Mouse (Mus musculus) cerebellum, adult 18-20 months (tissue): ENCODE results near the gene Gprc5d.
A peak's percentile ranks its signal among the peaks of the same experiment; 100 is the strongest.

Experiments
- DNase-seq, 2 experiments: peaks; one replicate each; pipeline ENCODE4 v3.0.0; 2021

Gprc5d gene

DNA sequence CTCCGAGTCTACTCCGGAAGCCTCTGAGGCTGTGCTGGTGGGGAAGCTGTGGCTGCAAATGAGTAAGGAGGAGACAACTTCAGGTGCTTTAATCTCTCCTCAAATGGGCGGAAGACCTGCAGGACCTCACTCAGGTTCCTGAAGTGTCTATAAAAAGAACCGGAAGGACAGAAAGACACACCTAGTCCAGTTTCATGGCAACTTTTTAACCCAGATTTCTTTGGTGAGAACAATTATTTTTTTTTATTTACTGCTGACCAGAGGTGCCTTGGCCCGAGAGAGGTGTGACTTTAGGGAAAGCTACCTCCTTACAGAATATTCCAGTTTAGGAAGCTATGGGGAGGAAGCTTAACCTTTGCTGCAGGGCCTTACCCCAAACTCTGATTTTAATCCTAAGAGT is at the start of gene Gprc5d:
Gene Gprc5d, minus strand, starts transcription at position 101 of the 400 bp plus-strand sequence.
- no peak for DNase-seq

DNA sequence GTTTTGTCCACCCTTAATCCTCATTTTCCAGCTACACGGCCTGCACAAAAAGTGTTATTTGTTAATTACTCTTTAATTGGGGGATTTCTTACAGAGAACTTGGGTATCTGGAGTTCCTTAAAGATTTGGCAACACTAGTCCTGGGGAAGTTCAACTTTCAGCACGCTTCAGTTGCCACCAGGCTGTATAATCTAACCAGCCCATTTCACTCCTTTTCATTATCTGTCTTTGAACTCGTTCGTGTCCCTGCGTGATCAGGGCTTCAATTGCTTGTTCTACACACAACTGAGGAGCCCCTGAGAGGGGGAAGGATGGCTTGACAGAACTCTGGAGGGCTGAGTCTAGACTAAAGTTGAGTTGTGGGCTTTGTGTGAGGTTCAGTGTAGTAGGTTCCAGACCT is 48.6 kb upstream of the Gprc5d start:
- no peak for DNase-seq

DNA sequence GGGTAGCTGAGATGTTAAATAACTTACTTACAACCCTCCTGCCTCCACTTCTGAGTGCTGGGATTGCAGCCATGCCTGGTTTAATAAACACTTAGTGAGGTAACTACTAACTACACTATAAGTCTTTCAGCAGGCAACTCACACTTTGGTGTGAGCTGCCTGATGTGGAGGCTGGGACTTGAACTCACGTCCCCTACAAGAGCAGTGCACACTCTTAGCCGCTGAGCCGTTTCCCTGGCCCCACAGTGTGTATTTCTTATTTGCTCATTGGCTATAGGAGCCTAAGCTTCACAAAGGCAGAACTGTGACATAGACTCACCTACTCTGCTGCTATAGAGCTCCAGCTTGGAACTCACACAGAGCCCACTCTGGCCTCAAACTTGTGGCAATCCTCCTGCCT is 48.2 kb upstream of the Gprc5d start:
- DNase-seq = no peak

DNA sequence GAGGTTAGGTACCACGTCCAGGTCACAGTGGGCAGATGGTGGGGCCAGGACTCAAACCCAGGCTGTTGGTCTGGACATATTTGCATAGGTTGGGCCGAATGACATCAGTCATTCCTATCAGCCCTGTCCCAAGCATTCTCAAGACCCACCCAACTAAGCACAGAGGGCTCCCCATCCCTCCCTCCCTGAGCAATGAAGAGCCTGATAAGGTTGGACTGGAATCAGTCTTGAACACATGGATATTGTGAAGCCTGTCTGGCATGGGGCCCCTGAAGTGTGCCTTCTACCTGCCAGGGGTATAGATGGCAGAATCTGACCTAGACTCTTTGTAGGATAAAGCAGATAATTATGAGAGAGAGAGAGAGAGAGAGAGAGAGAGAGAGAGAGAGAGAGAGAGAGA is 47.6 kb upstream of the Gprc5d start:
- no peak for DNase-seq

DNA sequence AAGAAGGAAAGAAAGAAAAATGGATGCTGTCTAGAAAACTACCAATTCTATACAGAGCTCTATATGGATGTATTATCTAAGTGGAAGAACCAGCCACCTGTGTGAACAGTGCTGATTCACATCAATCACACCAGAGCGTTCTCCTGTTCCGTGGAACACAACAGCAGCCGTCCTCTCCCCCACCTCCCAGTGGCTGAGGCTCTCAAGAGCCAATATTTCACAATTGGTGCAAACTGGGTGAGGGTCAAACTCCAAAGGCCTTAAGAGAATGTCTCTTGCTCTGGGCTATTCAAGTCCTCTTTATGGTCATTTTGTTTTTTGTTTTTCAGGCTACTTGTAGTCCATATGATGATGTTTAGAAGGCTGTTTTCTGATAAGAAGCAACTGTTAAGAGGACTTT is 47.1 kb upstream of the Gprc5d start:
- no peak for DNase-seq

DNA sequence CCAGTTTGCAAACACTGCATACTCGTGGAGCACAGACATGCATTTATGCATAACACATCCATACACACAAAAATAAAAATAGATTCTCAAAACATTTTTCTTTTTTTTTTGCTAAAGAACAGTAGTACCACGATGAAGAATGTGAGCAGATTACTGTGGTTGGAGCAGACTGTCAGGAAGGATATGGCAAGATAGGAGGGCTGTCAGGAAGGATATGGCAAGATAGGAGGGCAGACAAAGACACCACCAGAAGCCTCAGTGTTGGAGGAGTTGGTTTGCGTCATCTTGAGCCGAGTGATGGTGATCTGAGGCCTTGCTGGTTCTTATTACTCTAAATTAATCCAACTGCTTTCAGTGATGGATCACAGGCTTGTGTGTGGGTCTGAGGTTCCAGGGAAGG is 44.8 kb upstream of the Gprc5d start:
- DNase-seq = no peak

DNA sequence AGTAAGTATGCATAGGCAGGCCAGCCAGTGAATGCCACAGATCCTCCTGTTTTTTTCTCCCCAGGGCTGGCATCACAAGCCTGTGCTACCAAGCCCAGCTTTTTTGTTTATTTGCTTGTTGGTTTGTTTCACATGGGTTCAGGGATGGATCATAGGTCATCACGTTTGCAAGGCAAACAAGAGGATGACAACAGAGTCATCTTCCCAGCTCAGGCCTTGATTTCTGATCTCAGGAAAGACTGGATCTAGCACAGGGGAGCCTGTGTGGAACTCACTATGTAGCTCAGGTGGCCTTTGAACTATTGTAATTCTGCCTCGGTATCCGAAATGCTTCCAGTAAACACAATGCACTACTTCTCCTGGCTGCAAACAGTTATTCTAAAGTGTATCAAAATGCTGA is 44.2 kb upstream of the Gprc5d start:
- no peak for DNase-seq

DNA sequence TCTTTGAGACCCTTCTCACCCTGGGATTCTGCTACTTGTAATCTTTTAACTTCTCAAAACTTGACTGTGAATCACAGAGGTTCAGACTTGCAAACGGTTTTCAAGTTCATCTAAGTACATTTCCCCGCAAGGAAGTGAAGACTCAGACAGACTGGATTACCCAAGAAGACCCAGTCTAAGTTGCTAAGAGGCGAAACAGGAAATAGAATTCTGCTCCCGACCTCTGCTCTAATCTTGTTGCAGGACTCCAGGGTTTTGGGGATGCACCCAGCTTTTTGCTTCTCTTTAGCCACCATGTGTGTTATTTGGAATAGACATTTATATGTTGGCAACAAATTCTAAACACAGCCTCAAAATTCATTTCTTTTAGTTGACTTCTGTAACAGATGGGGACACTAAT is 43.3 kb upstream of the Gprc5d start:
- no peak for DNase-seq

DNA sequence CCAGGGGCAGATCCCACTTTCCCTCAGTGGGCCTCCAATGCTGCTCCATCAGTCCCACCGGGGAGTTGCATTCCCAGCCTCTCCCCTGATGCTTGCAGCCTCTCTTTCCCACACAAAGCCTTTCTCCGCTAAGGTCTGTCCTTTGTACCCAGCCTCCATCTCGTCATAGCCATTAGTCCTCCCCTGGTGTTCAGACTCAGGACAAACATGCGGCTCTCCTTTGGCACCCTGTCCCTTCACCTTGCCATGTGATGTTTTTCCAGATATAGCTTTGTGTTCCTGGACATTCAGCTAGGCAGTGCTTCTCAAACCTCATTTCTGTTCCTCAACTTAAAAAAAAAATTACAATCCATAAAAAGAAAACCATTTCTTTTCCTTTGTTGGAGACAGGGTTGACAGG is 40.4 kb upstream of the Gprc5d start:
- DNase-seq = no peak

DNA sequence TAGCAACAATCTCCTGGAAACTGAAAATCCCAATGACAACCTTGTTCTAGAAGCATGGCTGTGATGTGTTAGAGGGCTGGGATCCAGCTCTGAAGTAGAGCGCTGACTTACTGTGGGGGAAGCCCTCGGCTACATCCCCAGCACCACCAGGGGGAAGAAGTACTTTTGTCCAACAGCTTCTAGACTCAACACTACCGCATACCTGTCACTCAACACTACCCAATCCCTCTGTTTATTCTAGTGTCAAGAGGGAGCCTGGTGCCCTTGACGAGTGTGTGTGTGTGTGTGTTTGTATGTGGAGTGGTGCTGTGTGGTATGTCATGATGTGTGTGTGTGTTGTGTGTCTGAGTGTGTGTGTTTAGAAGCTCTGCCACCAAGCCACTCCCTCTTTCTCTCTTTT is 39.4 kb upstream of the Gprc5d start:
- no peak for DNase-seq

DNA sequence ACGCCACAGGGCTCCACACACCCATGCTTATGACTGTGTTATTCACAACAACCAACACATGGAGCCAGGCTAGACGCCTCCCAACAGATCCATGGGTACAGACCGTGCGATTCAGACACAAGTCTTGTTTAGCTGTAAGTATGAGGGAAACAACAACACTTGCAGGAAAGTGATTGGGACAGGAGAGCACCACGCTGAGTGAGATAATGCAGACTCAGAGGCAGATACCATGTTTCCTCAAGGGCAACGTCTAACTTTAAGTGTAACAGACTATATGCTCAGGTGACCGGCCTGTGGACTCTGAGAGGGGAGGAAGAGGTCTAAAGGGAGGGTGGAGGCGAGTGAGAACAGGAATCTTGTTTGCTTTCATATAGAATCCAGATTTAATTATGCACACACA is 38.5 kb upstream of the Gprc5d start:
- DNase-seq = no peak

DNA sequence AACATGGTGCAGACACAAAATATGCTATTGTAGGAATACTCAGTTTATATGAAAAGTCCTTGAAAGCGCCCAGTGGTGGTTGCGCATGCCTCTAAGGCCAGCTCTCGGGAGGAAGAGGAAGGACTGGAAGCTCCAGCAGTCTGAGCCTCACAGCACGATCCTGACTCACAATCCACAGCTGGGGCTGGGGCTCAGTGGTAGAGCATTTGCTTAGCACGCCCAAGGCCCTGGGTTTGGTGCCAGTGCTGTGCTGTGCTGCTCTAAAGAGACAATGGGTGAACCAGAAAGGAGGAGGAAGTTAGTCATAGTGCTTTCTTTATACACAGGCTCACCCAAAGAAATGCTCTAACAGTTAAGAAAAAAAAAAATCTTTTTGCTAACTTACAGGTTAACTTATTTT is 35.6 kb upstream of the Gprc5d start:
- no peak for DNase-seq

DNA sequence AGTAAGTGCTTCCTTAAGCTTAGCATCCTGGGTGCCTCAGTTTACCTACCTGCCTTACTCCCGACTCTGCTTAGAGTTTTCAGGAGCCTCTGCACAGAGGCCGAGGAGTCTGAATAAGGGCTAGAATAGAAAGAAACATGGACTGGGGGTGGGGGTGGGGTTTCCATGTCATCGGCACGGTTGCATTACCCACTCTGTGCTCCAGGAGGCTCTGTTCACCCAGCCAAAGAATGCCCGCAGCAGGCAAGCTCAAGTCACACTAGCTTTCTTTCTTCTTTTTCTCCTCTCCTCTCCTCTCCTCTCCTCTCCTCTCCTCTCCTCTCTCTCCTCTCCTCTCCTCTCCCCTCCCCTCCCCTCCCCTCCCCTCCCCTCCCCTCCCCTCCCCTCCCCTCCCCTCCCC is 32.2 kb upstream of the Gprc5d start:
- DNase-seq = no peak

DNA sequence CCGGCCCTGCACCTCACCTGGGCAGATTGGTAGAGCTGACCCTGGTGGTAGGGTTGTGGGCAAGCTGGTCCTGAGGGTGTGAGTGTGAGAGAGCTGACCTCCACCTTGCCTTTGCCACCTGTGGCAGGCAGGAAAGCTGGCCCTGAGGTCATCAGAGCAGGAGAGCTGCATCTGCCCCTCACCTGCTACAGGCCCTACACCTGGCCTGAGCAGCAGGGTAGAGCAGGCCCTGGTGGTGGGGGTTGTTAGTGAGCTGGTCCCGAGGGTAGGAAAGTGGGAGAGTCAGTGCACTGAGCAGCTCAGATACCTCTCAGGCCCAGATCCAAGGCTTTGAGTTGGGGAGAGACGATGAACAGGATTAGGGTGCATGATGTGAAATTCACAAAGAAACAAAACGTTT is 31.6 kb upstream of the Gprc5d start:
- no peak for DNase-seq

DNA sequence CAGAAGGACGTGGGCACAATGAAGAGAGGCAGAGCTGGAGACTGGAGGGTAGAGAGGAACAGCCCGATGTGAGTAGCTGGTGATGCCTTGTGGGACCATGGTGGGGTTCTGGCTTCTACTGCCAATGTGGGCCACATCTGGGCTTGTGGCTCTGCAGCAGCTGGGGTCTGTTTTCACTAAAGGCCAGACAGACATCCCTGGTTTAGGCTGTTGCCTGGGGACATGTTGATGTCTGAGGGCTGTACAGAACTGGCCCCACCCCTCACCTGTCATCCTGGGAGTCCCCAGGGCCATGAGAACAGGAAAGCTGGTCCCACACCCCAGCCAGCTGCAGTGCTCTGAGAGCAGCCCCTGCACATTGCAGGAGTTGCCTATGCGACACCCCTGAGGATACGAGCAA is 31.1 kb upstream of the Gprc5d start:
- DNase-seq = no peak

DNA sequence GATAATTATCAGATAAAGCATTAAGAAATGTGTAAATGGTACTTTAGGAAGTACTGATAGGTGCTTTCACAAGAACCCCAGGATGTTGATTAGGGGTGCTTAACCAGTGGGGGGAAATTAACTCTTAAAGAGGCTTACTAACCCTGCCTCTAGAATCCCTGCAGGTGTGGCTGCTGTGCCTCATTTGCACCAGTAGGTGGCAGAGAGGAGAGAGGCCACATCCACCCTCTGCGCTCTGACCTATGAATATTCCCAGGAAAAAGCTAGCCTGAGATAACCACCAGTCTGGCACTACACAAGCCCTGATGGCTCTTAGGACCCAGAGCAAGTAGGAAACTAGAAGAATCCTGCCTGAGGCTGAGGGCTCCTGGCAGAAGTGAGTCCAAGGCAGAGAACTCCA is 30.4 kb upstream of the Gprc5d start:
- DNase-seq = peak; percentile 24 to 29

DNA sequence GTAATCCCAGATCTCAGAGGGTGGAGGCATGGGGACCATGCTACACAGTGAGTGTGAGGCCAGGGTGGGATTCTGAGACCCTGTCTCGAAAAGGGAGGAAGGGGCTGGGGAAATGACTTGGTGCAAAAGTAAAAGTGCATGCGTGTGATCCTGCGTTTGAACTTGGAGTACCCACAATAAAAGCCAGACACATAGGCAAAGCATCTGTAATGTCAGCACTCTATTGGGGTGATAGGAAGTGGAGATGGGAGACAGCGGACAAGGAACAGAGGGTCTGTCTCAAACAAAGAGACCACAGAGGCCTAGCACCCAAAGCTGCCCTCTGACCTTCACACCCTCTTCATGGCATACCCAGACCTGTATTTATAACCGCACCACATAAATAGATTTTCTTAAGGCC is 27.9 kb upstream of the Gprc5d start:
- no peak for DNase-seq

DNA sequence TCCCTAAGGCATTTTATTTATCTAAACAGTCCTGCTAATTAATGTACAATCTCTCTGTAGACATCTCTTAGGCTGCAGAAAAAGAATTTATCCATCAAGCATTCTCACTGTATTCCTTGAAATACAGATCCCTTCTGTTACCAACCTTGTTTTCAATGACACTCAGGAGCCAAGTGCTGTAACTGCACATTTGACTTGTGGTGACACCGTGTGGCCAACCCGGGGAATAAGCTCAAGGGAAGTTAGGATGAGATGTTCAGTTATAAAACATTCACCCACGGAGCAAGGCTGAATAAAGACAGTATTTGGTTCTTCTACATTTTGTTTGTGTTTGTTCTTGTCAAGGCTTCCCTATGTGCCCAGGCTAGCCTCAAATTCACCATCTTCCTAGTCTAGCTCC is 26.4 kb upstream of the Gprc5d start:
- peak; percentile 20 to 23 for DNase-seq

DNA sequence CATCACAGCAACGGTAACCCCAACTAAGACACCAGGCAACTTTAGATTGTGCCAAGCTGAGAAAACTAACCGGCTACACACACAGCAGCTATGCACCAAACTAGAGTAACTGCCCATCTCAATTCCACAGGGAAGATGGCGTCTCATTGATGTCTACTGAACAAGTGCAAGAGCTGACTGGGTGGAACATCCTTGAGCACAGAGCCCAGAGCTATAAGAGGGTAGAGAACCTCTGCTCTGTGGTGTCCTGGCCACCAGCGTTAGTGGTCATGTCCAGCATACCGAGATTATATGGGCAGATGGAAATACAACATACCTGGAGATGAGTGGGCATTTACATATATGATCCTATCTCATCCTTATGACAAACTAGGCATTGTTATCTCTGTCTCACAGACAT is 25.1 kb upstream of the Gprc5d start:
- DNase-seq = no peak

DNA sequence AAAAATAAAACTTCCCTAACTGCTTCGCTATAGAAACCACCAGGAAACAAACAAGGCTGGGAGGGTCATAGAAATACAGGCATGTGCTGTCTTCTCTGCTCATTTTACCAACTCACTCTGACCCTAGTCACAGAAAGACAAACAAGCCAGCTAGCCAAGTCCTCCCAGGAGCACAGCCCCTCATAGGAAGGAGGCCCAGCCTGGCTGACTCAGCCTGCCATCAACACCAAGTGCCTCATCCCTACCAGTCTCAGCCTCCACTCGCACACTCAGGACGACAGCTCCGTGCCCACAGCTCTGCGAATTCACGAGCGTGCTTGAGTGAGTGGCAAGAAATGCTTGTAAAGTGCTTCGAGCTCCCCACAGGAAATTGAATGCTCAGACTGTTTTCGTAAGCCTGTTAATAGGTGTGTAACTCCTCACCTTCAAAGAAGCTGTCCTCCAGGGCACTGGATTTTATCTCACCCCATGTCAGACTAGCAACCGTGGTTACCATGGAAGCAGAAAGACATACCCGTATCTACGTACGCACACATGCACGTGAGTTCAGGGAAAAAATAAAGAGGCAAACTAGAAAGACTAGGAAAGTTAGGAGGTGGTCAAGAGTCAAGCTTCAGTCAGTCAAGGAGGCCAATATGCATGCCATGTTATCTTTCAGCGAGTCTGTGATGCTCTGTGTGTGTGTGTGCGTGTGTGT is 23.5 kb upstream of the Gprc5d start:
- no peak for DNase-seq

DNA sequence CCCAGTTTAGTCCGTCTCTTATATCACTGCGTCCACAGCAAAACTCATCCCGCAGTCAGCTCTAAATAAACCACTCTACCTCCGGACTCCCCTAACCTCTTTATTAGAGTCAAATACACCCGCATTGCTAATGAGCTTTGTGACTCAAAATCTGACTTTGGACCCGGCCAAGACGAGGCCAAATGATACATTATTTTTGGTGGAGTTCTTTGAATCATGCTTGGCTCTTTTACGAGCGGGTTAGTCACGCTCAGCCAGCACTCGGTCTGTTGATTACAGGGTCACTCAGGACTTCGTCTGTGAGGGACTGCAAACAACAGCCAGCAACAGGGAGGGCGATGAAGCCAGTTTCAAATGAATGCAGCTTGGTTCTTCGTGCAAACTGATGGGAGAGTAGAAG is 20.7 kb upstream of the Gprc5d start:
- DNase-seq = no peak

DNA sequence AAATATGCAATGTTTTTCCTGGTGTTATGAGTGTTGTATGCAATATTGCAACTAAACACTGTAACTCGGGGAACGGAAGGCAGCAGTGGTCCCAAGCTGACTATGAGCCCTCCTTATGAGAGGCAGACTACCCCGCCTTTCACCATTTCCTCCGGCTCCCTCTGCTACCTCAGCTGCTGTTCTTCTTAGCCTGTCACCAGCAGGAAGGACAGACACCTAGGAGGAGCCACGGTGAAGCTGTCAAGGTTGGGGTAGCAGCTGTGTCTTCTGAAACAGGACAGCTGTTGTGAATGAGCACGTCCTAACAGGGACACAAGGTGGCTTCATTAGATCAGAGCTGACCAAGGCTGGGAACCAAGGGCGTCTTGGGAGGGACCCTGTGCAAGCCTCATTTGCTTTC is 20.1 kb upstream of the Gprc5d start:
- DNase-seq = no peak

DNA sequence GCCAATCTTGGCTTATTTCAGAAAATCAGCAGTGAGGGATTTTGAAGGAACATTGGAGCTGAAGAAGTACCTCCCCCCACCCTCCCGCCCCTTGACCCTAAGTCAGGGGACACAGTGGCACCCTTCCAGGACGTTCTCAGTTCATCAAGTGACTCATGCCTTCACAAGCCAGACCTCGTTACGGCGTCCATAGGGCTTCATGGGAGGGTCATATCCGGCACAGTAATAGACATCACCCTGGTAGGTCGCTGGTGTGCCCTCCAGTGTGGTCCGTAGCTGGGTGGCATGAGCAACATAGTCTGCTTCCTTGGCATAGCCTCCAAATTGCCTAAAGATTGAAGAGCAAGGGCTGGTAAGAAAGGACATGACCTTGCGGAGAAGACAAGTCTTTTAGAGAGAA is 19.7 kb upstream of the Gprc5d start:
- no peak for DNase-seq

DNA sequence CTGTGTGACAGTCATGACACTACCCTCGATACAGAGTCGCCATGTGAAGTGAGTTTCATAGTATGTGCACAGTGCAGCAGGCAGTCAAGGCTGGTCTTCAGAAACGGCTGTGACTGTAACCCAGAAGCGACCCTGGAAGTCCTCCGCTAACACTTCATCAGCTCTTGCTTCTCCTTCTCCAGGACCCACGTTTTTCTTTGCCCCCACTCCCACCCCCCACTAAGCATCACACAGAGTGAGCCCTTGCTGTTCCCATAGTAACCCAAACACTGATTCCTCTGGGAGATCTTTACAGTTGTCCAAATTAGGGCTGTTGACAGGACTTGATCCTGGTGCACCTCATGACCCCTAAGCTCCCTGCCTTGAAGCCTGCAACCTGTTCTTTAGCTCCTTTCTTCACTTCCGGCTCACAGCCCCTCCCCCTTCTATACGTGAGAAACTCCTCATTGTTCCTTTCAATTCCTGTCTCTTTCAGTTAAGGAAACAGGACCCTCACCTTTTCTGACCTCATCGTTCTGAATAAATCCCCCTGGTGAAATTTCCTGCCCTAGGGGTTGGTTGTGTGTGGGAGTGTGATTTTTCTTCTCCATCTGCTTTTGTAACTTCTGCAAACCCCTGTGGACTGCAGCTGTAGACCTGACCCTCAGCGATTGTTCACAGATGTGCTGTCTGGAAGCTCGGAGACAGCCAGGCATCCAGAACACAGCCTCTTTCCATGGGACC is 18.5 kb upstream of the Gprc5d start:
- DNase-seq = no peak

DNA sequence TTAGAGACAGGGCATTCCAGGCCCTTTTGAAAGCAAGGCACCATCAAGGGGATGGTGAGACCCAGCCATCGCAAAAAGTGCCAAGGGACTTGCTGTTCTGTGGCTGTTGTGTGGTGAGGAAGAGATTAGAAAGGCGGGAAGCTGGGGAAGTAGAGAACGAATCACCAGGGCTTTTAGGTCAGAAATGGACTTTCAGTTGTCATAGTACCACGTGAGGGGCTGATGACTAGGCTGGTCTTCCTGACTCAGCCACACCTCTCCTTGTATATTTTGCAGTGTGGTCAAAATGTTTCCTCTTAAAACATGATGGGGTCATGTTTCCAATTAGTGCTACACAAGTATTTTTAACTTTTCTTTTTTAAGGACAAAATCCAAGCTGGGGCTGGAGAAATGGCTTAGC is 17.7 kb upstream of the Gprc5d start:
- DNase-seq = no peak
